Mouse (Mus musculus): ENCODE measurements at regions not wholly inside any gene's neighbourhood (a gene's known extent, or its start where the extent isn't known, plus 50 kb on each side); places are given as distances from the start of the nearest gene placed in this dataset.

DNA sequence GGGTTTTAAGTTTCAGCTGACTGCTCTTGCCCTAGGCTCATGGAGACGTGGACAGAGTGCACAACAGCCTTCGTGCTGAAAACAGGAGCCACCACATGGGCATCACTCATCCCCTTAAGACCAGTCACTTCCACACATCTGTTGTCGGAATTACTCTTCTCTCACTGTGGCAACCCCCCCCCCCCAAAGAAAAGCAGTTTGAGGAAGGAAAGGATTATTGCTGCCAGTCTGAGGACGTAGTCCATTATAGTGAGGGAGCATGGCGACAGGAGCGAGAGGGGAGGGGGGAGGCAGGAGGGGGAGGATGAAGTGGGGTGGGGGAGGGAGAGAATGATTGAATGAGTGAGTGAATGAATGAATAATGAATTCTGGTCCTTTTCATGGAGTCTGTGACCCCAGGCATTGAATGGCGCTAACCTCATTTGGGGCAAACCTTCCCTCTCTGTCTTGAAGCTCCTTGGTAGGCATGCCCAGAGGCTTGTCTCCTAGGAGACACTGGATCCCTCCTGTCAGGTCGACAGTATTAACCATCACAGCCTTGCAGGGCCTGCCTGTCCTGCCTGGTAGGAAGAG lies 262.0 kb downstream of the Gadd45g start:
- TF ChIP-seq GATA1 (IDR thresholded peaks at IDR 0.05; ENCODE audit: low read length) (no peak), TAL1 (IDR thresholded peaks at IDR 0.05; ENCODE audit: low read length) (no peak)

Measured in erythroblast, embryonic 14.5 days (primary cell).